Mouse (Mus musculus) thymus, adult 2 months (tissue): ENCODE data around the gene Col23a1. TPM values are rescaled to one million over a fixed set of nuclear protein-coding genes. Genes with fewer than 3 reads are reported as not detected.

Experiments used
- DNase-seq: peaks from one replicate; pipeline ENCODE4 v3.0.0; 2021
- H3K27ac ChIP-seq: fragments of 200-500 bp; 2 replicates; pipeline ENCODE4 v1.5.1; 2012; ENCODE audit warnings: low read length, control low read depth; ENCODE audit not compliant: control insufficient read depth, insufficient read depth
- H3K27me3 ChIP-seq: fragments of 200-500 bp; 2 replicates; pipeline ENCODE4 v1.6.1; 2012; ENCODE audit warnings: mild to moderate bottlenecking, low read length, moderate library complexity, mixed read lengths; ENCODE audit not compliant: control insufficient read depth, insufficient read depth
- H3K36me3 ChIP-seq: fragments of 200-500 bp; 2 replicates; pipeline ENCODE4 v1.6.1; 2012; ENCODE audit warnings: mild to moderate bottlenecking, low read length, moderate library complexity; ENCODE audit not compliant: control insufficient read depth, insufficient read depth
- H3K4me1 ChIP-seq: fragments of 200-500 bp; replicated peaks from 2 replicates; pipeline ENCODE4 v1.6.1; 2012; ENCODE audit warnings: low read length; ENCODE audit not compliant: control insufficient read depth, insufficient read depth
- H3K4me3 ChIP-seq: fragments of 200-500 bp; 2 replicates; pipeline ENCODE4 v1.5.1; 2012; ENCODE audit warnings: mild to moderate bottlenecking, low read length, control low read depth, moderate library complexity; ENCODE audit not compliant: control insufficient read depth, insufficient read depth
- CTCF ChIP-seq: fragments of 200-500 bp; IDR thresholded peaks from 2 replicates; pipeline ENCODE4 v1.5.1; 2012; ENCODE audit warnings: mild to moderate bottlenecking, control low read depth, low read length, moderate library complexity, borderline replicate concordance; ENCODE audit not compliant: control insufficient read depth, poor library complexity, insufficient read depth; ENCODE audit errors: extremely low read depth
- POLR2A ChIP-seq: fragments of 200-500 bp; IDR thresholded peaks from 2 replicates; pipeline ENCODE4 v1.6.1; 2012; ENCODE audit warnings: mild to moderate bottlenecking, low read length, control low read depth, moderate library complexity; ENCODE audit not compliant: control insufficient read depth, poor library complexity, insufficient read depth; ENCODE audit errors: extremely low read depth
- WGBS: fragments of 180-500 bp; shearing (Covaris S2); methylation state at CpG from one replicate; pipeline ENCODE4 v1.1.7; 2018; 5-methylcytosine and 5-hydroxymethylcytosine counted together
- polyA plus RNA-seq: library from polyadenylated mRNA; depleted of rRNA; stranded (reverse); fragments of >200 nt; gene quantifications from 2 replicates; pipeline ENCODE4 v1.2.3, GENCODE M21; 2012

Gene Col23a1
- polyA plus RNA-seq, 1 experiment: 1.2 TPM

GRCm38 (mm10) chr11:51499776-51500175 is 210.1 kb downstream of the Col23a1 start:
- Histone ChIP-seq H3K27ac (no peak overlapping the region), H3K4me1 (no peaks in the 10 kb centered on the region), H3K4me3 (no peak overlapping the region), H3K27me3 (no peaks in the 10 kb centered on the region), H3K36me3 (no peaks in the 10 kb centered on the region)
- no peak for DNase-seq
- TF ChIP-seq CTCF: no peak
- no peak for TF ChIP-seq POLR2A

- Histone ChIP-seq H3K36me3 (no peaks in the 10 kb centered on the region), H3K27ac (no peak overlapping the region), H3K27me3 (no peaks in the 10 kb centered on the region), H3K4me3 (no peak overlapping the region), H3K4me1 (no peaks in the 10 kb centered on the region)
- TF ChIP-seq POLR2A (no peak), CTCF (no peak)
- no peak for DNase-seq
- WGBS: 91% methylated on average over 10 of the region's 10 CpGs
These were observed 212.7 kb downstream of the Col23a1 start for GRCm38 (mm10) chr11:51502431-51502851.

GRCm38 (mm10) chr11:51504946-51505345 is 215.2 kb downstream of the Col23a1 start:
- DNase-seq: no peak
- Histone ChIP-seq H3K27ac (no peak overlapping the region), H3K27me3 (no peaks in the 10 kb centered on the region), H3K4me1 (no peaks in the 10 kb centered on the region), H3K36me3 (no peaks in the 10 kb centered on the region), H3K4me3 (no peak overlapping the region)
- 87% methylated on average over 3 of the region's 3 CpGs for WGBS
- no peak for TF ChIP-seq POLR2A

DNA sequence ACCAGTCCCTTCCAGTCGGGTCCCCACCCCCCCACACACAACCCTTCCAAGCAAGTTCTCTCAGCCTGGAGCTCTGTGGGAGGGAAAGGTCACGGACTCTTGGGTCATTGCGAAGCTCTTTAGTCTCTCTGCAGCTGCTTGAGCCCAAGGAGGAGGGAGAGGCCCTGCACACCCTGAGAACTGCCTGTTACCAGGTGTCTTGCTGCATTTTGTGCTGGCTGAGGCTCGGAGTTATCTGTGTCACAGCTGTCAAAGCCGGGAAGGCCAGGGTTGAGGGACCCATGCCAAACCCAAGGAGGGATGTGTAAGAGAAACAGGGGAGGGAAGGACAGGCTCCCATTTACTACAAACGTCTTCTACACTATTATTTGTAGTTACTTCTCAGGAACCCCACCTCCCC is 218.3 kb downstream of the Col23a1 start:
- no peak for DNase-seq
- WGBS: 79% methylated on average over 6 of the region's 6 CpGs
- no peaks in the 10 kb centered on the region for H3K27me3 ChIP-seq
- no peaks in the 10 kb centered on the region for H3K4me1 ChIP-seq
- H3K4me3 ChIP-seq: no peak overlapping the region
- no peak overlapping the region for H3K27ac ChIP-seq
- H3K36me3 ChIP-seq: no peaks in the 10 kb centered on the region
- no peak for TF ChIP-seq CTCF
- TF ChIP-seq POLR2A: no peak

DNA sequence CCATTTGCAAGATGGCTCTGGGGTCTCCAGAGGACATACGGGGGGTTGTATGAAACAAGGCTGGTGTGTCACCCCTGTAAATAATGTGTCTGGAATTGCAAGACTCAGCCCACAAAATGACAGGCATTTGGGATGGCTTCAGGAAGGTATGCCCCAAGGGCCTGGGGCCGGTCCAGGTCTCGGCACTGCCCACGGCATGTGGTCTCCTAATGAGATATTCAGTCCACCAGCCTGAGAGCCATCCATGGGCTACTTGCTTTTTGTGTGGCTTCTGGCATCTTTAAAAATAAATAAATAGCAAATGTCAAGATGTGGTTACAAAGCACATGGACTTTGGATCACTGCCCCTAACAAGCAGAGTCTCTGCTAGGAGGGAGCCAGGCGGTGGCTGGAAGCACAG is 219.5 kb downstream of the Col23a1 start:
- no peak for DNase-seq
- Histone ChIP-seq H3K4me1 (no peaks in the 10 kb centered on the region), H3K4me3 (no peak overlapping the region), H3K27me3 (no peaks in the 10 kb centered on the region), H3K27ac (no peak overlapping the region), H3K36me3 (no peaks in the 10 kb centered on the region)
- TF ChIP-seq POLR2A (no peak), CTCF (no peak)
- 97% methylated on average over 5 of the region's 5 CpGs for WGBS

- no peak overlapping the region for H3K27ac ChIP-seq
- no peaks in the 10 kb centered on the region for H3K27me3 ChIP-seq
- no peak for DNase-seq
- H3K36me3 ChIP-seq: no peaks in the 10 kb centered on the region
- TF ChIP-seq POLR2A (no peak), CTCF (no peak)
- 36% methylated on average over 6 of the region's 6 CpGs for WGBS
- no peaks in the 10 kb centered on the region for H3K4me1 ChIP-seq
- no peak overlapping the region for H3K4me3 ChIP-seq
These were observed 223.3 kb downstream of the Col23a1 start for GRCm38 (mm10) chr11:51513019-51513418.

DNA sequence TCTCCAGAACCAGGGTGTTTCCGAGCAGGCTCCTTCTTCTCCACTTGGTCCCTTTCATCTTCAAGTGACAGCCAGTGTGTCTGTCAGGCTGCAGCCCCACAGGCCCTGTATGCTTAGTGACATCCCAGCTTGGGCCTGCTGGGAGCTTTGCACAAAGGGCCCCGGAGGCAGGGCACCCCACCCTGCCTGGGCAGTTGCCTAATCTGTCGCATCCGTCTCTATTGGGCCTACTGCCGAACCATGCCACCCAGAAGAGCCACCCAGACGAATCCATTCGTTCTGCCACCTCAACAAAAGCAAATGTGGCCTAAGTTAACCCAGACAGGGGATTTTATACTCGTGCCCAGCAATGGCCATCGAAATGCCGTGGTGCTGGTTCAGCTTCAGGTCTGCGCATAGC is 225.6 kb downstream of the Col23a1 start:
- Histone ChIP-seq H3K27me3 (no peaks in the 10 kb centered on the region), H3K4me1 (no peaks in the 10 kb centered on the region), H3K27ac (no peak overlapping the region), H3K4me3 (no peak overlapping the region), H3K36me3 (no peaks in the 10 kb centered on the region)
- TF ChIP-seq POLR2A: no peak
- no peak for TF ChIP-seq CTCF
- no peak for DNase-seq
- 91% methylated on average over 11 of the region's 11 CpGs for WGBS
